Mouse (Mus musculus) monocyte, adult 5-6 weeks (primary cell): ENCODE measurements at regions not wholly inside any gene's neighbourhood (a gene's known extent, or its start where the extent isn't known, plus 50 kb on each side); places are given as distances from the start of the nearest gene placed in this dataset.
"Not testable (repeated sequence)": the region's sequence is repeated elsewhere in the genome, so short reads cannot be mapped to it uniquely, and the experiment has no call there.

Source experiments
- ATAC-seq: fragments of 153-309, 156-312 bp; replicated peaks from 2 replicates; pipeline ENCODE4 v1.8.0; 2017; ENCODE audit warnings: mild to moderate bottlenecking; ENCODE audit not compliant: low TSS enrichment, insufficient number of reproducible peaks, severe bottlenecking, poor library complexity, low FRiP score

DNA sequence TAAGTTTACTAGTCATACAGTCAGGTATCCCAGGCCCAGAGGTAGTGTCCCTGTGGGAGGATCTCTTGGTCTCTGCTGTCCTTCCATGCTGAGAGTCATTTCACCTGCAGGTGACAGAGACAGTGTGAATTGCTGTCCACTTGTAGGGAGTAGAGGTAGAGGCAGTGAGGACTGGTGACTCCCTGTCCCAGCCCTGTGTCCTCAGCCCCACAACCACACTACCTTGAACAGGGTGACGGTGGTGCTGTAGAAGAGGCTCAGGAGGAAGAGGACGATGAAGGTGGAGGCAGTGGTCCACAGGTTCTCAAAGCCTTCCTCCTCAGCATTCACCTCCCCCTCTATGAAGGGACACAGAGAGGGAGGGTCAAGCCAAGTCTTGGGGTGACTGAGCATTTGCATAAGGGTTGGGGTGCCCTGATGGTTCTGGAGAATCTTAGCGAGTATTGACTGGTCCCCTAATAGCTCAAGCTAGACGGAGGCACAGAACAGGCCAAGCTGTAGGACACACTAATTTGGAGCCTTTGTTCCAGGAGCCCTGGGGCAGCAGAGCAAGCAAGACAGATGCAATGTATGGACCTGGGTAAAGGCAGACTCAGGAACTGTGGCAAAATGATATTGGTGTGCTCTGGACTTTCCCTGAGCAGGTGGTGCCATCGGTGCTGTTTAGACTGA lies 70.4 kb upstream of the Adam6b start:
- no peak for ATAC-seq

- ATAC-seq = no peak
These were observed 68.5 kb upstream of the Adam6b start for GRCm38 (mm10) chr12:113420721-113421305.

- no peak for ATAC-seq
These were observed 67.4 kb upstream of the Adam6b start for GRCm38 (mm10) chr12:113421716-113422595.

DNA sequence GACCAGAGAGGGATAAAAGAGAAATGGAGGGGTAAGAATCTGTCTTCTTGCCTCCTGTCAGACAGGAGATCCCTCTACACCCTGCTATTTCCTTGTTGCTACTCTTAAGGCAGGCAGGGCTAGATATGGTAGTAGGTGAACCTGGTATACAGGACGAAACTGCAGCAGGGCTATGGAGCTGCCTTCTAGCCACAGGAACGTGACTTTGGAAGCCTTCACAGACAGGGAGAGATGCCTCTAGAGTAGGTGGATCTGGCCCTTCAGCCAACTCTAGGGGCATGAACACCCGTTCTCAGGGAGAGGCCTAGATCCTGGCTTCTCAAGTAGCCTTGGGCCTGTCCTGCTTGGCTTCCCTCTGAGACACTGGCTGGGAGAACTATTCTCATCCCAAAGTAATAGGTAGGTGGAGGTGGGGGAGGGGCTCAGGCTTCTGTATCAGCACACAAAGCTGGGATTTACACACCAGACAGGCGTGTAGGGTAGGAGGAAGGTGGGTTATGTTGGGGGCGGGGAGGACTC lies 66.5 kb upstream of the Adam6b start:
- ATAC-seq = no peak

GRCm38 (mm10) chr12:113423736-113424597 lies 65.3 kb upstream of the Adam6b start:
- ATAC-seq = no peak

GRCm38 (mm10) chr12:113424598-113425208 lies 64.6 kb upstream of the Adam6b start:
- not testable (repeated sequence) for ATAC-seq

DNA sequence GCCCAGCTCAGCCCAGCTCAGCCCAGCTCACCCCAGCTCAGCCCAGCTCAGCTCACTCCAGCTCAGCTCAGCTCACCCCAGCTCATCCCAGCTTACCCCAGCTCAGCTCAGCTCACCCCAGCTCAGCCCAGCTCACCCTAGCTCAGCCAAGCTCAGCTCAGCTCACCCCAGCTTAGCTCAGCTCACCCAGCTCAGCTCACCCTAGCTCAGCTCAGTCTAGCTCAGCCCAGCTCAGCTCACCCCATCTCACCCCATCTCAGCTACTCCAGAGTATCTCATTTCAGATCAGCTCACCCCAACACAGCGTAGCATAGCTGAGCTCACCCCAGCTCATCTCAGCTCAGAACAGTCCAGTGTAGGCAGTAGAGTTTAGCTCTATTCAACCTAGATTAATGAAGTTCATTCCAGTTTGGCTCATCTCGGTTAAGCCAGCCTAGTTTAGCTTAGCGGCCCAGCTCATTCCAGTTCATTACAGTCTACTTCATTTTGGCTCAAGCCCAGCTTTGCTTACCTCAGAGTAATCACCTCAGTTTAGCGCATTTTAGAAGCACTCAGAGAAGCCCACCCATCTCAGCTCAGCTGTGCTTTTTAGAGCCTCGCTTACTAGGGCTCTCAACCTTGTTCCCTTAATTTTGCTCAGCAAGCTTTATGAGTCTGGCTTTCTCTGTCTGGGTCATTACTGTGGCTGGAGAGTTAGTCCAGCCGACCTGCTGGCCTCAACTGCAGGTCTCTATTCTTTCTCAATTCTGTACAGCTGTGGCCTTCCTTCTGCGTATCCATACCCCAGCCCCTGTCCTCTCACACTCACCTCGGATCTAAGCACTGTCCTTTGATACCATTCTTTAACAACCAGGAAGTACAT lies 63.9 kb upstream of the Adam6b start:
- ATAC-seq = 0 out of 2 replicates have a peak, but pooled peaks have one; percentile 10

DNA sequence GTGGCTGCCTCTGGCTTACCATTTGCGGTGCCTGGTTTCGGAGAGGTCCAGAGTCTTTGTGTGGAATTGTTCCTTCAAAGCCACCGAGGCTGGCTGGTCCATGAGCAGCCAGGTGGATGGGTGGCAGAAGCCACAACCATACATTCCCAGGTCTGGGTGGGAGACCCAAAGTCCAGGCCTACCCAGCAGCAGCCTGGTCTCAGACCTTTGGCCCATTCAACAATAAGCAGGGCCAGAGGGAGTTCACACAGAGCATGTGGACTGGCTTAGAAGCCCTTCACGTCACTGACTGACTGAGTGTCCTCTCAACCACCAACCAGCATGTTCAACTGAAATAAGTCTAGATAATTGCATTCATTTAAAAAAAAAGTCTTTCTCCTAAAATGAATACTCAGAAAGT lies 62.7 kb upstream of the Adam6b start:
- no peak for ATAC-seq

- peak; percentile 77 for ATAC-seq
These were observed 62.0 kb upstream of the Adam6b start for GRCm38 (mm10) chr12:113427339-113427738.

GRCm38 (mm10) chr12:113428461-113428860 lies 60.9 kb upstream of the Adam6b start:
- no peak for ATAC-seq

DNA sequence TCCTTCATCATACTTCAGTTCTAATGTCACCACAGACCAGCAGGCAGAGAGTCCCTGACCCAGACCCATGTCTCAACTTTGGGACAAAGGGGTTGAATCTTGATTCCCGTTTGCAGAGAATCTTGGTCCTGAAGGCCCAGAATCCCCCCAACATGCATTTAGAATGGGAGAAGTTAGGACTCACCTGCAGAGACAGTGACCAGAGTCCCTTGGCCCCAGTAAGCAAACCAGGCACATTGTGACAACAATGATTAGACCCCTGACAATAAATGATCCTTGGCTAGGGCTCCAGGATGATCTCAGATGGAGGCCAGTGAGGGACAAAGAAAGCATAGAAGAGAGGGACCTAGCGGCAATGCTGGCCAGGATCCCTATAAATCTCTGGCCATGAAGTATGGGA lies 60.4 kb upstream of the Adam6b start:
- no peak for ATAC-seq

DNA sequence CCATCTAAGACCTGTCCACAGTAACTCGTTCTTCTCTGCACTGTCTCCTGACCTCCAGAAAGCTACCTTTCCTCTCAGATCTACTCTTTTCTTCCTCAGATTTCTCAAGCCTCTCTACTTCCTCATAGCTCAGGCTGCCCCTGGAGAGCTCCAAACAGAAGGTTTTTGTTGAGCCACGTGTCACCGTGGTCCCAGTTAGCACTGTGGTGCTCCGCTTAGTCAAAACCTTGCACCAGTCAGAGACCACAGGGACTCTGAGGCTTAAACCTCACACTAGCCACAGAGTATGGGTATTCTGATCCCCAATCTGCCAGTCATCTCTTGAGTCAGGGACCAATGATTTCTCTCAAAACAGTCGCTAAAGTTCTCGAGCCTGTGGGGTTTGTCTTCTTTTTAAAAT lies 59.0 kb upstream of the Adam6b start:
- ATAC-seq = 0 out of 2 replicates have a peak, but pooled peaks have one; percentile 22
